ENCODE assay signal across 5 mouse cellular contexts in the genomic region with DNA sequence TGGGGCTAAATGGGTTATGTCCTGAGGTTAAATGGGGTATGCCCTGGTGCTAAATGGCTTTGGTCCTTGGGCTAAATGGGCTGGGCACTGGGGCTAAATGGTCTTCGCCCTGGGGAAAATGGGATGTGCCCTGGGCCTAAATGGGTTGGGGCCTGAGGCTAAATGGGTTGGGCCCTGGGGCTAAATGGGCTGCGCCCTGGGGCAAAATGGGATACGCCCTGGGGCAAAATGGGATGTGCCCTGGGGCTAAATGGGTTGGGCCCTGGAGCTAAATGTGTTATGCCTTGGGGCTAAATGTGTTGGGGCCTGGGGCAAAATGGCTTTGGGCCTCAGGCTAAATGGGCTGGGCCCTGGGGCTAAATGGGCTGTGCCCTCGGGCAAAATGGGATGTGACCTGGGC.
DNase-seq lines count a peak whose midpoint lies in the region; TF ChIP-seq lines count a peak whose summit lies in the region.
"Not testable (repeated sequence)": the region's sequence is repeated elsewhere in the genome, so short reads cannot be mapped to it uniquely, and the experiment has no call there.

No protein-coding gene starts in this region.

- not testable (repeated sequence) for H3K27ac ChIP-seq in gastrocnemius, adult 2 months

- peak; percentile 1 to 3 for DNase-seq in cerebellum, postnatal 10 days
- peak; percentile 21 for DNase-seq in gastrocnemius, adult 2 months
- peak; percentile 24 for DNase-seq in kidney, postnatal 10 days
- peak; percentile 3 for DNase-seq in right cerebral cortex, postnatal 14 days
- peak; percentile 52 for DNase-seq in testis, postnatal 10 days (ENCODE audit: low spot score)

- H3K4me3 ChIP-seq in gastrocnemius, adult 2 months: not testable (repeated sequence)

- intact Hi-C loops in gastrocnemius, adult 2 months (cut with DNase I): not testable (repeated sequence)

- TF ChIP-seq CTCF in gastrocnemius, adult 2 months (IDR thresholded peaks at IDR 0.05): not testable (repeated sequence)

Comparison
In these comparisons a context has a peak if more than half of its experiments do, and no peak if none do; other contexts are left out.
1. DNase-seq: peak in every context shown above with its lines; median percentile 52 in testis, postnatal 10 days; 24 in kidney, postnatal 10 days; 21 in gastrocnemius, adult 2 months; 3 in right cerebral cortex, postnatal 14 days; 2 in cerebellum, postnatal 10 days.